Mouse (Mus musculus) kidney, adult 18-20 months (tissue): ENCODE data around the gene Vamp8.

ENCODE experiments used
- DNase-seq: peaks from one replicate; pipeline ENCODE4 v3.0.0; 2021

Gene Vamp8

DNA sequence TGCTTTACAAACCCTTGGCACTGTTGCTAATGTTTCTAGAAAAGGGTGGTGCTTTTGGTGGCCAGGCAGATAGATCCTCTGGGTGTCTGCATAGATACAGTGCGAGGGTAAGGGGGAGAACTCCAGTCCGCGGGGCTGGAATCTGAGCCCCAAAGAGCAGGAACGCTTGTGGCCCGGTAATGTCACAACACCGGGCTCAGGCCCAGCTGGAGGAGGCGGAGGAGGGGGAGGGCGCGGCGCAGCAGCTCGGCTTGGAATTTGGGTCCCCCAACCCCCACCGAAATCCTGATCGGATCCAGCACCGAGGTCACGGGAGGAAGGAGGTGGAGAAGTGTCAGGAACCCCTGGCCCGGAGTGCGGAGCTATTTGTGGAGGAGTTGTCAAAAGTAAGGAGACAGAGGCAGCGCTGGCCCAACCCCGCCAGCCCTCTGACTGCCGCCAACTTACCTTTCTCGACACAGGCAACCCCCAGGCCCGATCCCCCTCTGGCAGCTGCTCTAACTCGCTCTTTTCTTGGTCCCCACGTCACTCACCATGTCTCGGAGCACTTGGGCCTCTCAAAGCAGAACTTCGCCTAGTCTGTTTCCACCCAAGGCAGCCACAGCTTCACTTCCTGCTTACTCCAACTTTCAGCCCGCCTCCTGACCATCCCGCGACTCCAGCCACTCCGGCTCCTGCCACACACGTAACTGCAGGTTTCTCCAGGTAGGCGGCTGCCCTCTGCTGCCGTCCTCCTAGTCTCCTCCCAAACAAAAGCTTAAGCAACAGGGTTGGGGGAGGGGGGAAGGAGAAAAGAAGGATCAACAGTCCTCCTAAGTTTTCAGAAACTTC, at the start of gene Vamp8:
TSS of gene Vamp8 (minus strand) at position 763 of the 831 bp plus-strand sequence.
- DNase-seq: peak; percentile 89

DNA sequence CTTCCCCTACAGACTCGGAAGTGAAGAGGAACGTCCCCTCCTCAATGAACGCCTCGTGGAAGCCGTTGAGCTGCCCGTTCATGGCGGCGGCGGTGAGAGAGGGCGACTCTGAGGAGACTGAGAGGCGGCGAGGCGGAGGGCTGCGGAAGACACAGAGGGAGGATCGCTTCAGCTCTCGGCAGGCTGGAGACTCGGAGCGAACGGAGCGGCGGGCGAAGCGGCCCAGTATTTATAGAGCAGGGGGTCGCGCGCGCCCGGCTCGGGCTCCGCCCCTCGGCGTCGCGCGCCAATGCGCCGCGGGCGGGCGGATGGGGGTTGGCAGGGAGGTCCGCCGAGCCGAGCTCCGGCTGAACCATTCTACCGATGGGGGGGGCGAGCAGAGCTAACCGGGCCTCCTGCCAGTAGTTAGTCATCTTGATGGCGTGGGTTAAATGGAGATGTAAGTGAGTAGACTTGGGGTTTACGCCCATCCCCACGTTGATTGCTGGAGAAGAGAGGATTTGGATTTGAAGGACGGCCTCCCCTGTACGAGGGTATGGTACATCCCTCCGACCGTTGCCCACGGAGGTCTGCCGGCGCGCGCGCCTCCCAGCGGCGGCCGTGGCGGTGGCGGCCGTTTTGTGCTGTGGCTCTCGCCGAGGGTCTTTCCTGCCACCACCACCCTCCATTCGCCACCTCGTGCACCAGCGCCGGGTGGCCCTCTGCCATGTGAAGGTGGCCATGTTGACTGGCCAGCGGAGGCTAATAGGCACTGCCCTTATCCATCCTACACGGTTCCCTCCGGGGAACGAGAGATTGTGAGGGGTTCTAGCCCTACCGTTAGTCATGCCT, 49.1 kb upstream of the Vamp8 start, which contains the start of gene Mat2a:
TSS of gene Mat2a (minus strand) at position 204 of the 831 bp plus-strand sequence.
- peak; percentile 97 for DNase-seq

DNA sequence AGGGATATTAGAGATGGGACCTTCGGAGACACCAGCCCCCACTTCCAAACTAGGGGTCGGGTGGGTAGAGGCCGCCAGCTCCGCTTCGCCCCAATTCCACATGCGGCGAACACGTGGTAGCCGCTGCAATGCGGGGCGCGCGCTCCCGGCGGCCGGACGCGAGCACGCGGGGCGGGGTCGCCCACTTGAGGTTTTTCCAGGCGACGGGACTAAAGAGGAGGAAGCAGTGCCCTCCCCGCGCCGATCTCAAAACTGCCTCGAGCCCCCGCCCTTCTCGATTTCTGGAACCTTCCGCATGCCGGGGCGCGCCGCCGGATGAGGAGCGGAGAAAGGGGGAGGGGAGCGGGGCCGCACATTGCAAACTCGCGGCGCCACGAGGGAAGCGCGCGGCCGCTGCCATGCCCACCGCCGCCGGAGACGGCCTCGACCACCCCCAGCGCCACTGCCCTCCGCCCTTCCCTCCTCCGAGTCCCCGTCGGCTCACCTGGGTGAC, 48.4 kb upstream of the Vamp8 start:
- peak; percentile 90 for DNase-seq

- no peak for DNase-seq
Measured at GRCm38 (mm10) chr6:72438226-72438625, 47.7 kb upstream of the Vamp8 start.

DNA sequence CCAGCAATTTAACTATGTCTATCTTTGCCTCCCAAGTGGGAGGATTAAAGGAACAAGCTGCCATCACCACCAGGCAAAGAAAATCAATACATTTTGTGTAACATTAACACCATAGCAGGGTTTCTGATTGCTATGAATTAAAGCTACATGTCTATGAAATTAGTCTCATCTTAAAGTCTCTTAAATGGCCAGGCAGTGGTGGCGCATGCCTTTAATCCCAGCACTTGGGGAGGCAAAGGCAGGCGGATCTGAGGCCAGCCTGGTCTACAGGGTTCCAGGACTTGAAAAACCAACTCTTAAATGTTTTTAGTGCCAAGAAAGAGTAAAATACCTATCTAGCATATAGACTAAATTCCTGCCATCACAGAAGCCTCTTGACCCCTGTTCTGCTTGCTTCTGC, 41.6 kb upstream of the Vamp8 start:
- DNase-seq: no peak

GRCm38 (mm10) chr6:72430989-72431921, 40.8 kb upstream of the Vamp8 start:
- DNase-seq: no peak

- DNase-seq: no peak
Measured at GRCm38 (mm10) chr6:72429061-72429842, 38.7 kb upstream of the Vamp8 start.

- DNase-seq: peak; percentile 85
Measured at GRCm38 (mm10) chr6:72428036-72428435, 37.5 kb upstream of the Vamp8 start.

GRCm38 (mm10) chr6:72425646-72426045, 35.1 kb upstream of the Vamp8 start:
- DNase-seq: no peak

GRCm38 (mm10) chr6:72420901-72421300, 30.4 kb upstream of the Vamp8 start:
- DNase-seq: no peak

- DNase-seq: no peak
Measured at GRCm38 (mm10) chr6:72419806-72420205, 29.3 kb upstream of the Vamp8 start.

- no peak for DNase-seq
Measured at GRCm38 (mm10) chr6:72418279-72418678, 27.8 kb upstream of the Vamp8 start.

GRCm38 (mm10) chr6:72415964-72416772, 25.7 kb upstream of the Vamp8 start:
- no peak for DNase-seq

- no peak for DNase-seq
Measured at GRCm38 (mm10) chr6:72415181-72415580, 24.7 kb upstream of the Vamp8 start.

GRCm38 (mm10) chr6:72414076-72414756, 23.7 kb upstream of the Vamp8 start, which contains the start of gene Ggcx:
Gene Ggcx (plus strand): TSS chr6:72414308.
- peak; percentile 96 for DNase-seq

- DNase-seq: no peak
Measured at GRCm38 (mm10) chr6:72410518-72410917, 20.0 kb upstream of the Vamp8 start.

GRCm38 (mm10) chr6:72410003-72410402, 19.5 kb upstream of the Vamp8 start:
- no peak for DNase-seq

- DNase-seq: peak; percentile 64
Measured at GRCm38 (mm10) chr6:72409567-72409966, 19.1 kb upstream of the Vamp8 start.

DNA sequence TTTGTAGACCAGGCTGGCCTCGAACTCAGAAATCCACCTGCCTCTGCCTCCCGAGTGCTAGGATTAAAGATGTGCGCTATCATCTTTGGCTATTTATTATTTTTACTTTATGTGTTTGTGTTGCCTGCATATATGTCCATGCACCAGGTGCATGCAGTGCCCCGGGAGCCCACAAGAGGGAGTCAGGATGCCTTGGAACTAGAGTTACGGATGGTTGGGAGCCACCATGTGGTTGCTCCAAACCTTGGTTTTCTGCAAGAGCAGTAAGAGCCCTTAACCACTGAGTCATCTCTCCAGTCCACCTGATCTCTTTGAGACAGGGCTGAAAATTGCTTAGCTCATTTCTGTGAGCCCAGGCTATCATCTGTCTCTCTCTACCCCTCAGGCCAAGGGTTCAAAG, 16.6 kb upstream of the Vamp8 start:
- DNase-seq: peak; percentile 89

DNA sequence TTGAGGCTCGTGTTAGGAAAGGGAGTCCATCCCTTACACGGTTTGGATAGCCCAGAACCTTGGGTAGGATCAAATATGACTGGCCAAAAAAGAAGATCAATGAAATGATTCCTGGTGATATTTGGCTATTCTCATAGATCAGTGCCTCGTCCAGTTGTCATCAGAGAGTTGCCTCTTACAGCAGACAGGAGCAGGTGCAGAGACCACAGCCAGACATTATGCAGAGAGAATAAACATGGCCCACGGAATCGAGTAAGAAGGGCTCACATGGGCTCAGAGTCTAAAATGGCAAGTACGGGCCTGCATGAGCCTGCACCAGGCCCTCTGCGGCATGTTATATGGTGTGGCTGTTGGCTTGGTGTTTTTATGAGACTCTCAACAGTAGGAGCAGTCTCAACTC, 14.9 kb upstream of the Vamp8 start:
- DNase-seq: no peak
